Mouse (Mus musculus): ENCODE measurements around the gene Cyp4f18.

DNA sequence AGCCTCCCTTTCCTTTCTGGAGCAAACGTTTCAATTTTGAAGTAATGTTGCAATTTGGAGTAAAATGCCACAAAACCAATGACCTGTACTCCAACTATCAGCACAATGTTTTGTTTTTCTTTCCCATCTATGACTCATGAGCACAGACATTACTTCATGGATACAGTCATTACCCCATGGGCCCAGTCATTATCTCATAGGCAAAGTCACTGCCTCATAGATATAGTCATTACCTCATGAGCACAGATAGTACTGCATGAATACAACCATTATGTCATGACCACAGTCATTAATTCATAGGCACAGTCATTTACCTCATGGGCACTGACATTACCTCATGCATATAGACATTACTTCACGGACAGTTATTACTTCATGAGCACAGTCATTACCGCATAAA lies 3.5 kb downstream of the Cyp4f18 start:
- TF ChIP-seq ZC3H11A (IDR thresholded peaks at IDR 0.05; ENCODE audit: borderline replicate concordance, low read depth, low read length), result no peak
- no peak for TF ChIP-seq CHD2 (IDR thresholded peaks at IDR 0.05; ENCODE audit: low read depth, low read length)
- TF ChIP-seq MAFK (IDR thresholded peaks at IDR 0.05; ENCODE audit: insufficient read depth, low read depth, low read length), result no peak
